Mouse (Mus musculus): Measurements from ENCODE around the gene Plekha7. TPM values are rescaled to one million over a fixed set of nuclear protein-coding genes. Genes with fewer than 3 reads are reported as not detected.
"Not testable (repeated sequence)": the region's sequence is repeated elsewhere in the genome, so short reads cannot be mapped to it uniquely, and the experiment has no call there.

Plekha7 gene
- polyA plus RNA-seq, 1 experiment from 2014 or later = 13.8 TPM

DNA sequence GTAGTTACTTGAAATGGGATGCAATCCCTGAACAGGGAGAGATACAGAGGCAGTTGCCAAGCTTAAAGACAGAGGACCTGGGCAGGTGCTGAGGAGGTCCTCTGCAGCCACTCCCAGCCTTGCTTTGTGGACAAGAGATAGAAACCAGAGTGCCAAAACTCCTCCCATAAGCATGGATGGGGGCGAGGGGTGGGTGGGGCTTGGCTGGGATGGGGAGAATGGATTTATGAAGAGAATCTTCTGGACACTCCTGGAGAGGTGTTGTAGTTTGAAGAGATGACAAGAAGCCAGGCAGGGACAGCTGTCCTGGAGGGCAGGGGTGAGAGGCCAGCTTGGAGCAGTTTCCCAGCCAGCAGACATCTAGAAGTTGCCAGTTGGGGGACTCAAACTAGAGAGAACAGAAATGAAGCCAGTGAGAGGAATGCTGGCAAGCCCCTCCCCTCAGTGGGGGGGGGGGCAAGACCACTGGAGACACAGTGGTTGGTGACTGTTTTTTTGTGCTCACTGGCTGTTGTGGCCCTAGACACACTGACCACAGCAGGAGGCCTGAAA is 188.8 kb downstream of the Plekha7 start:
- 76% methylated on average over 1 of the region's 1 CpGs for WGBS
- Histone ChIP-seq H3K9ac (no peak overlapping the region), H3K9me3 (no peaks in the 10 kb centered on the region), H3K4me2 (no peak overlapping the region), H3K27me3 (no peaks in the 10 kb centered on the region), H3K4me1 (peaks cover 16% of the 10 kb centered on the region), H3K27ac (no peak overlapping the region), H3K4me3 (no peak overlapping the region), H3K36me3 (no peaks in the 10 kb centered on the region)
- no peak for ATAC-seq (ENCODE audit: insufficient number of reproducible peaks, low FRiP score, low TSS enrichment, low read depth)

DNA sequence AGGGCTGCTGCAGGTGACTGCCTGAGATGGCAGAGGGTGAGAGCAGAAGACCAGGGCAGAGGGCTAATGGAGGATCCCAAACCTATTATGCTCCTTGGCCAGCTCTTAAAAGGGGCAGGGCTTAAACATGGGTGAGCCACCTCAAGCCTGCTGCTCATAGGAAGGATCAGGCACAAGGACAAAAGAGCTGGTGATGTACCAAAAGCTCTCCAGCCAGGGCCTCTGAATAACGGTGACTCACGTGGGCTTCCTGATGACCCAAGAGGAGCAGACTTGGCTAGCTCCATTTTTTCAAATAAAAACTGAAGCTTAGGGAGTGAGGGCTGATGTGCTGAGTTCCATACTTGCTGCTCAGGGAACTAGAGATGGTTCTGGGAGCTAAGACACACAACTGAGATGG is 192.2 kb downstream of the Plekha7 start:
- Histone ChIP-seq H3K9ac (no peak overlapping the region), H3K27me3 (no peaks in the 10 kb centered on the region), H3K9me3 (no peaks in the 10 kb centered on the region), H3K4me2 (no peak overlapping the region), H3K4me1 (no peaks in the 10 kb centered on the region), H3K36me3 (no peaks in the 10 kb centered on the region), H3K27ac (no peak overlapping the region), H3K4me3 (no peak overlapping the region)
- no peak for ATAC-seq (ENCODE audit: insufficient number of reproducible peaks, low FRiP score, low TSS enrichment, low read depth)
- 63% methylated on average over 2 of the region's 2 CpGs for WGBS

DNA sequence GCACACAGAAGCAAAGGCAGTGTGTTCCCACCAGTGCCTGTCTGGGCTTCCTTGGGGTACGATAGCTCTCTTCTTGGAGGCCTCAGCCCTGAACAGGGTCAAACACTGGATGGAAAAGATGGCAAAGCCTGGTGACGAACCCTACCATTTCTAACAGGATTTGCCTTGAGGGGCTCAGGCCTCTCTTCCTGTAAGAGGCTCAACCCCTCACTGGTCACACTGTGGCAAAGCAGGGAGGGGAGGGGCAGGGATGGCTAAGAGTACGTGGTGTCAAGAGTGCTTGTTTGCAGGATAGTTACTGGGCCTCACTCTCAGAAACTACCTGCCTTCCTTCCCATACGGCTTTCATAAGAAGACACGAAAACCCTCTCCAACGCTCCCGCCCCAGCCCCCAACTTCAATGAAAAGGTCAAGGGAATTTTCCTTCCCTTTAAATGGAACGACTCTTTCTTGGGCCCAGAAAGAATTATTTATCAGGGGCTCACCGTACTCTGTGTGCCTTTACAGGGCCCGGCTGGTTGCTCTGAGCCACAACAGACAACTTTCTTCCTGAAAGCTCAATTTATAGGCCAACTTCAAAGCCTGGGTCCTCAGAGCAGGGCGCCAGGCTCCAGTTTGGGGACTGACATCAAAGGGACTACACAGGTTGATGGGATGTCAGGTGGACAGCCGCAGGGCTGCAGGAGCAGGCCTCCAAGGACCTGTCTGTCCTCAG is 192.8 kb downstream of the Plekha7 start:
- Histone ChIP-seq H3K4me1 (no peaks in the 10 kb centered on the region), H3K36me3 (no peaks in the 10 kb centered on the region), H3K4me2 (no peak overlapping the region), H3K9ac (no peak overlapping the region), H3K9me3 (no peaks in the 10 kb centered on the region), H3K4me3 (no peak overlapping the region), H3K27ac (no peak overlapping the region), H3K27me3 (no peaks in the 10 kb centered on the region)
- ATAC-seq (ENCODE audit: insufficient number of reproducible peaks, low FRiP score, low TSS enrichment, low read depth) = no peak
- 40% methylated on average over 12 of the region's 12 CpGs for WGBS

DNA sequence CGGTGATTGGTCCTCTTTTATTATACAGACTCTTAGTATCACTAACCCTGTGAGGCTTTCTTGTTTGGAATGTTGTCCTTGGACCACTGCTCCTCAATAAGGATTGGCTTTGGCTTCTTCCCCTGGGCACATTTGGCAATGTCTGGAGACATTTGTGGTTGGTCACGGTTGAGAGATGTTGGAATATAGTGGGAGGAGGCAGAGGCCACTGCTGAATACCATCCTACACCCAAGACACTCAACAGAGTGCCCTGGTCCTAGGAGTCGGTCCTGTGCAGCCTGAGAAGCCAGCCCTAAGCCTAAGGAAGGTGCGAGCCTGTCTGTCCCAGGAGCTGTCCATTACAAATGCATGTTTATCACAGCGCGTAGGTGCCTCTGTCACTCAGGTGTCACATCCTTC is 196.6 kb downstream of the Plekha7 start:
- Histone ChIP-seq H3K9ac (no peak overlapping the region), H3K4me2 (no peak overlapping the region), H3K27ac (no peak overlapping the region), H3K27me3 (no peaks in the 10 kb centered on the region), H3K9me3 (no peaks in the 10 kb centered on the region), H3K4me1 (no peaks in the 10 kb centered on the region), H3K4me3 (no peak overlapping the region), H3K36me3 (peaks cover 11% of the 10 kb centered on the region)
- no peak for ATAC-seq (ENCODE audit: insufficient number of reproducible peaks, low FRiP score, low TSS enrichment, low read depth)
- WGBS = 82% methylated on average over 6 of the region's 6 CpGs

DNA sequence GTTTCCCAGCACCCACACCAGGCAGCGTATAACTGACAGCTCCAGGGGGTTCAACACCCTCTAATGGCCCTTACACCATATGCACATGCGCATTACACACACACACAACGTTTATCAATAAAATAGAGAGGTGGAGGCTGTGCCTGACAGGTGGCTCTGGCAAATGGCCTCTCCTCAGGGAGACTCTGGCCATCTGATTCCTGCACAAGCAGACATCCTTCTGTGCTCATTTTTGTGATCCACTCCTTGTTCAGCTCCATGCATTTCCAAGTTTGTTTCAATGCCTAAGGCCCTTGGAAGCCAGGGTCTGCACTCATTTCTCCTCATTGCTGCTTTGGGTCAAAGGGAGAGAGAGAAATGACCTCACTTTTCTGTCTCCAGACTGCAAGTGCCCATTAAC is 197.5 kb downstream of the Plekha7 start:
- 66% methylated on average over 3 of the region's 3 CpGs for WGBS
- no peaks in the 10 kb centered on the region for H3K4me1 ChIP-seq
- H3K36me3 ChIP-seq = peaks cover 20% of the 10 kb centered on the region
- H3K4me3 ChIP-seq = no peak overlapping the region
- H3K4me2 ChIP-seq = no peak overlapping the region
- no peak overlapping the region for H3K9ac ChIP-seq
- no peaks in the 10 kb centered on the region for H3K27me3 ChIP-seq
- H3K9me3 ChIP-seq = no peaks in the 10 kb centered on the region
- H3K27ac ChIP-seq = no peak overlapping the region
- no peak for ATAC-seq (ENCODE audit: insufficient number of reproducible peaks, low FRiP score, low TSS enrichment, low read depth)

DNA sequence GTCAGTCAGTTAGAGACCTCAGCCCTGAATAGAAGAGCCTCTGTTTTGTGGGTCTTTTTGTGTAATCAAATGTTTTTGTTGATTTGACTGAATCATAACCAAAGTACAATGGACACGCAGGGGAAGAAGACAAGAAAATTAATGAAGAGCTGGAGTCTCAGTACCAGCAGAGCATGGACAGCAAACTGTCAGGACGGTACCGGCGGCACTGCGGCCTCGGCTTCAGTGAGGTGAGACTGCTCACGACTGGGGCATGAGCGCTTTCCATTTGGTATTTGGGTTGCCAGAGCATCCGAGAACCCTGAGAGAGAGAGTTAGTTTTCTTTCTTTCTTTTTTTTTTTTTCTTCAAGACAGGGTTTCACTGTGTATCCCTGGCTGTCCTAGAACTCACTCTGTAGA is 205.1 kb downstream of the Plekha7 start:
- peaks cover 62% of the 10 kb centered on the region for H3K36me3 ChIP-seq
- WGBS = 96% methylated on average over 9 of the region's 9 CpGs
- no peak overlapping the region for H3K4me3 ChIP-seq

DNA sequence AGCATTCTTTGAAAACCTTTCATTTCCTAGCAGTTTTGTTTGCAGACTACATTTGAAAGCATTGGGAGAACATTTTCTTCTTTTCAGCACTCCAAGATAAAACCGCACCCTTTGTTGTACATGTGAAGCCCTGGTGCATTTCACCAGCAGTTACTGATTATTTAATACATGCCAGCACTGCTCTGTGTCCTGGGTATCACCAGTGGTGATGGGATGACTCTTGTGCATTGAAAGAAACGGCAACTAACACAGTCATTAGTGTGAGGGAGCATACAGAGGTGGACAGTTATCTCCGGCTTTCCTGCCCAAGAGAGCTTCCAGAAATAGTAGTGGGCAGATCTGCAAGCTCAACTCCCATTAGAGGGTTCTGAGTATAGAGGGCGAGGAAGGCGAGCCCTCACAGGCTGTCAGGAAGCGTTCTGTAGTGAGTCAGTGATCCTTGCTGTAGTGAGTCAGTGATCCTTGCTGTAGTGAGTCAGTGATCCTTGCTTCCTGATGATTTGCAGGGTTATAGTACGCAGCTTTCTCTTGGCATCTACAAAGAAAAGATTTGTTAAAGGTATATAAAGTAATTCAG is 208.1 kb downstream of the Plekha7 start:
- H3K4me2 ChIP-seq = no peak overlapping the region
- WGBS = 88% methylated on average over 7 of the region's 7 CpGs
- H3K4me3 ChIP-seq = no peak overlapping the region
- no peaks in the 10 kb centered on the region for H3K9me3 ChIP-seq
- no peak overlapping the region for H3K9ac ChIP-seq
- no peak overlapping the region for H3K27ac ChIP-seq
- H3K27me3 ChIP-seq = no peaks in the 10 kb centered on the region
- H3K36me3 ChIP-seq = peaks cover 37% of the 10 kb centered on the region
- ATAC-seq (ENCODE audit: insufficient number of reproducible peaks, low FRiP score, low TSS enrichment, low read depth) = no peak
- peaks cover 6% of the 10 kb centered on the region for H3K4me1 ChIP-seq

More for the DNA sequence above, 205.1 kb downstream of the Plekha7 start:
- Histone ChIP-seq H3K9ac (no peak overlapping the region), H3K27ac (no peak overlapping the region), H3K27me3 (no peaks in the 10 kb centered on the region), H3K9me3 (no peaks in the 10 kb centered on the region), H3K4me1 (no peaks in the 10 kb centered on the region), H3K4me2 (no peak overlapping the region)
- no peak for ATAC-seq (ENCODE audit: insufficient number of reproducible peaks, low FRiP score, low TSS enrichment, low read depth)

DNA sequence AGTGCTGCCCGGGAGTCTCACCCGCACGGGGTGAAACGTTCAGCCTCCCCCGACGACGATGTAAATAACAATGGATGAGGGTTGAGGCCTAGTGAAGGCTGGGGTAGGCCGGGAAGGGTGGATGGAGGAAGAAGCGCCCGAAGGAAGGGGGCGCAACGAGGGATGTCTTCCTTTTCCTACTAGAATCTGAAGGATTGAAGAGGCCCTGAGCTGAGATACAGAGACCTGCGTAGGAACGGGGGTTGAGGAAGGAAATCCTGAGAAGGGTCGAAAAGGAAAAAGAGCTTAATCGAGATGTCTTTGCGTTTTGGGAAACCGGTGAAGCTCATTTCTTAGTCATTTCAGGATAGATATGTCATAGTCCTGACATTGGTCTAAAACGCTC is 214.7 kb downstream of the Plekha7 start:
- H3K9me3 ChIP-seq = no peaks in the 10 kb centered on the region
- WGBS = under 1% methylated on average over 19 of the region's 19 CpGs
- peak overlapping the region; percentile 95 for H3K27ac ChIP-seq
- peak overlapping the region; percentile 63 for H3K4me2 ChIP-seq
- H3K4me3 ChIP-seq = peak overlapping the region; percentile 71
- peaks cover 15% of the 10 kb centered on the region for H3K4me1 ChIP-seq
- H3K27me3 ChIP-seq = no peaks in the 10 kb centered on the region
- H3K36me3 ChIP-seq = no peaks in the 10 kb centered on the region
- peak overlapping the region; percentile 76 for H3K9ac ChIP-seq
- ATAC-seq (ENCODE audit: insufficient number of reproducible peaks, low FRiP score, low TSS enrichment, low read depth) = peak; percentile 81

DNA sequence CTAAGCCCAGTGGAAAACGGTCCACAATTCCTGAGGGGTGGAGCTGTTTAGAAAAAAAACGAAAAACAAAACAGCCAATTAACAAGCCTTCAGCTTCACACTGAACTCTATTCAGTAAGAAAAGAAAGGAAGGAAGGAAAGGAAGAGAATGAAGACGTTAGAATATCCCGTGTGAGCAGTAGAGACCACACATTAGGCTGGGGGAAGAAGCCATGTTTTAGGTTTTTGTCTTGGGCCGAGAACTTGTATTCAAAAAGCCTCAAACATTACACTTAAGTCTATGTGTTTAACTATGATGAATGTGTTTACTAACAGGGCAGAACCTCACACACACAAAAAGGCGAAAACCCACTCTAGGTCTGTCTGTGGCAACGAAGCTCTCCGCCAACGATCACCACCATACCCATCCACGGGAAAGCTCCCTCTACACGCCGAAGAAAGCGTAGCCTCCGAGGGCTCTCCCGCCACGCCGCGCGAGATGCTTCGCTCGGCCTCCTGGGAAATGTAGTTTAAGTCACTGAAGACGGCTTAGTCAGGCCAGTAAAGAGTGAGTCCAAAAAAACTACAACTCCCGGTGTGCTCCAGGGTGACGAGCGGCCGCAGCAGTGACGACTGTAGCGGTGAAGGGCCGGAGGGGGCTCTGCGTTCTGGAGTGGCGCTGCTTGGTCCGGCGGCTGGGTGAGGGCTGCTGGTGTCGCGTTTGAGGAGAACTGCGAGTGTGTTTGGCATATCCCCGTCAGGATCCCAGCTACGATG is 215.3 kb downstream of the Plekha7 start:
- under 1% methylated on average over 38 of the region's 38 CpGs for WGBS
- peak overlapping the region; percentile 76 for H3K9ac ChIP-seq
- H3K4me2 ChIP-seq = peak overlapping the region; percentile 63
- no peaks in the 10 kb centered on the region for H3K9me3 ChIP-seq
- H3K36me3 ChIP-seq = no peaks in the 10 kb centered on the region
- peak overlapping the region; percentile 71 for H3K4me3 ChIP-seq
- H3K27ac ChIP-seq = peak overlapping the region; percentile 95
- no peaks in the 10 kb centered on the region for H3K27me3 ChIP-seq
- peaks cover 15% of the 10 kb centered on the region for H3K4me1 ChIP-seq
- peak; percentile 100 for ATAC-seq (ENCODE audit: insufficient number of reproducible peaks, low FRiP score, low TSS enrichment, low read depth)

DNA sequence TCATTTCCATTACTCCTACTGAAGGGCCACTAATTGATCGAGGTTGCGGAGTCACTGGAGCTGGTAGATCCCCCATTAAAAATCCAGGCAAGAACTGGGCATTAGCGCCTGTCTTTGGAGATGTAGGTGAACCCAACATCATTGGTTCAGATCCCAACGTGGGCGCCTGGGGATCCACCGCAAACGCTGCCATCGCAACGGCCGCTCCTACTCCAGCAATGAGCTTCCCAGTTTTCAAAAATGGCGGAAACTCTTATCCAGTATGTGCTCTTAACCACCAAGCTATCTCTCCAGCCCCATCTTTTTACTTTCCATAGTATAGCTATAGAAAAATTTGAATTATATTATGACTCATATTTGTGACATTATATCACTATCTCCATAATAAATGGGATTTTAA is 223.8 kb downstream of the Plekha7 start, which contains the start of gene Gm4353:
TSS of gene Gm4353 (minus strand) at position 270 of the 400 bp plus-strand sequence.
- H3K36me3 ChIP-seq; H3K4me1 ChIP-seq; ATAC-seq (ENCODE audit: insufficient number of reproducible peaks, low FRiP score, low TSS enrichment, low read depth); H3K4me2 ChIP-seq; H3K9me3 ChIP-seq; H3K9ac ChIP-seq; H3K4me3 ChIP-seq; H3K27me3 ChIP-seq; H3K27ac ChIP-seq: not testable (repeated sequence)
- WGBS = 96% methylated on average over 11 of the region's 11 CpGs
